Mouse (Mus musculus) hindbrain, embryonic 10.5 days (tissue): ENCODE data around the gene Plcb4. TPM values are rescaled to one million over a fixed set of nuclear protein-coding genes. Genes with fewer than 3 reads are reported as not detected.

ENCODE experiments used
- DNase-seq: peaks from one replicate; pipeline ENCODE4 v3.0.0-alpha.2; 2017; ENCODE audit warnings: low spot score
- H3K27ac ChIP-seq: fragments of 300-500 bp; sonication (generic); 2 replicates; pipeline ENCODE4 v1.5.1; 2016; ENCODE audit warnings: mild to moderate bottlenecking, moderate library complexity
- H3K27me3 ChIP-seq: fragments of 300-500 bp; sonication (generic); 2 replicates; pipeline ENCODE4 v1.6.1; 2016; ENCODE audit warnings: mild to moderate bottlenecking; ENCODE audit not compliant: poor library complexity, insufficient read depth, severe bottlenecking
- H3K36me3 ChIP-seq: fragments of 300-500 bp; sonication (generic); 2 replicates; pipeline ENCODE4 v1.6.1; 2016; ENCODE audit warnings: mild to moderate bottlenecking, moderate library complexity
- H3K4me1 ChIP-seq: fragments of 300-500 bp; sonication (generic); replicated peaks from 2 replicates; pipeline ENCODE4 v1.6.1; 2016; ENCODE audit warnings: mild to moderate bottlenecking
- H3K4me3 ChIP-seq: fragments of 300-500 bp; sonication (generic); 2 replicates; pipeline ENCODE4 v1.5.1; 2016; ENCODE audit warnings: mild to moderate bottlenecking, moderate library complexity
- H3K9me3 ChIP-seq: fragments of 300-500 bp; sonication (generic); 2 replicates; pipeline ENCODE4 v1.6.1; 2016; ENCODE audit warnings: mild to moderate bottlenecking, moderate library complexity
- WGBS: fragments of 180-500 bp; shearing (Covaris S2); methylation state at CpG from one replicate; pipeline ENCODE4 v1.1.7; 2016; 5-methylcytosine and 5-hydroxymethylcytosine counted together
- polyA plus RNA-seq: library from polyadenylated mRNA; unstranded; fragments of >200 nt; fragmentation: Nextera tagmentation; extraction: Ambion mirVana; gene quantifications from 2 replicates; pipeline ENCODE4 v1.2.1, GENCODE M21; 2016

Gene Plcb4
- polyA plus RNA-seq, 1 experiment from 2014 or later = 15.6 TPM

- H3K9me3 ChIP-seq = no peaks in the 10 kb centered on the region
- no peak for DNase-seq
- H3K27me3 ChIP-seq = no peaks in the 10 kb centered on the region
- no peak overlapping the region for H3K27ac ChIP-seq
- no peaks in the 10 kb centered on the region for H3K36me3 ChIP-seq
- no peak overlapping the region for H3K4me3 ChIP-seq
- 97% methylated on average over 1 of the region's 1 CpGs for WGBS
- H3K4me1 ChIP-seq = no peaks in the 10 kb centered on the region
These were observed 165.9 kb downstream of the Plcb4 start for GRCm38 (mm10) chr2:135824757-135825156.

- Histone ChIP-seq H3K36me3 (no peaks in the 10 kb centered on the region), H3K4me3 (no peak overlapping the region), H3K27ac (no peak overlapping the region), H3K27me3 (no peaks in the 10 kb centered on the region), H3K4me1 (no peaks in the 10 kb centered on the region), H3K9me3 (no peaks in the 10 kb centered on the region)
- no peak for DNase-seq
- WGBS = 94% methylated on average over 2 of the region's 2 CpGs
These were observed 166.8 kb downstream of the Plcb4 start for GRCm38 (mm10) chr2:135825645-135826044.

GRCm38 (mm10) chr2:135826616-135827360 is 168.0 kb downstream of the Plcb4 start:
- Histone ChIP-seq H3K4me1 (no peaks in the 10 kb centered on the region), H3K27me3 (no peaks in the 10 kb centered on the region), H3K36me3 (no peaks in the 10 kb centered on the region), H3K9me3 (no peaks in the 10 kb centered on the region), H3K27ac (no peak overlapping the region), H3K4me3 (no peak overlapping the region)
- WGBS = 87% methylated on average over 3 of the region's 3 CpGs
- DNase-seq = no peak

- Histone ChIP-seq H3K27ac (no peak overlapping the region), H3K27me3 (no peaks in the 10 kb centered on the region), H3K36me3 (no peaks in the 10 kb centered on the region), H3K9me3 (no peaks in the 10 kb centered on the region), H3K4me3 (no peak overlapping the region), H3K4me1 (no peaks in the 10 kb centered on the region)
- no peak for DNase-seq
- WGBS = 71% methylated on average over 2 of the region's 2 CpGs
These were observed 169.6 kb downstream of the Plcb4 start for GRCm38 (mm10) chr2:135828446-135828845.

- Histone ChIP-seq H3K36me3 (no peaks in the 10 kb centered on the region), H3K4me1 (no peaks in the 10 kb centered on the region), H3K27ac (no peak overlapping the region), H3K27me3 (no peaks in the 10 kb centered on the region), H3K9me3 (no peaks in the 10 kb centered on the region), H3K4me3 (no peak overlapping the region)
- DNase-seq = no peak
- 98% methylated on average over 3 of the region's 3 CpGs for WGBS
These were observed 174.9 kb downstream of the Plcb4 start for GRCm38 (mm10) chr2:135833743-135834142.

GRCm38 (mm10) chr2:135834435-135834834 is 175.6 kb downstream of the Plcb4 start:
- no peaks in the 10 kb centered on the region for H3K4me1 ChIP-seq
- WGBS = 87% methylated on average over 2 of the region's 2 CpGs

GRCm38 (mm10) chr2:135835911-135836310 is 177.1 kb downstream of the Plcb4 start:
- no peak for DNase-seq
- no peak overlapping the region for H3K27ac ChIP-seq
- no peak overlapping the region for H3K4me3 ChIP-seq
- 87% methylated on average over 5 of the region's 5 CpGs for WGBS
- H3K27me3 ChIP-seq = no peaks in the 10 kb centered on the region
- no peaks in the 10 kb centered on the region for H3K9me3 ChIP-seq
- H3K4me1 ChIP-seq = no peaks in the 10 kb centered on the region
- H3K36me3 ChIP-seq = no peaks in the 10 kb centered on the region

More at GRCm38 (mm10) chr2:135834435-135834834, 175.6 kb downstream of the Plcb4 start:
- Histone ChIP-seq H3K36me3 (no peaks in the 10 kb centered on the region), H3K27ac (no peak overlapping the region), H3K27me3 (no peaks in the 10 kb centered on the region), H3K9me3 (no peaks in the 10 kb centered on the region), H3K4me3 (no peak overlapping the region)
- no peak for DNase-seq

- Histone ChIP-seq H3K27ac (no peak overlapping the region), H3K4me3 (no peak overlapping the region), H3K36me3 (no peaks in the 10 kb centered on the region), H3K4me1 (no peaks in the 10 kb centered on the region), H3K27me3 (no peaks in the 10 kb centered on the region), H3K9me3 (no peaks in the 10 kb centered on the region)
- WGBS = 84% methylated on average over 3 of the region's 3 CpGs
- no peak for DNase-seq
These were observed 177.6 kb downstream of the Plcb4 start for GRCm38 (mm10) chr2:135836426-135836825.

GRCm38 (mm10) chr2:135837730-135838129 is 178.9 kb downstream of the Plcb4 start:
- Histone ChIP-seq H3K4me1 (no peaks in the 10 kb centered on the region), H3K36me3 (no peaks in the 10 kb centered on the region), H3K27ac (no peak overlapping the region), H3K9me3 (no peaks in the 10 kb centered on the region), H3K27me3 (no peaks in the 10 kb centered on the region), H3K4me3 (no peak overlapping the region)
- DNase-seq = no peak
- 76% methylated on average over 1 of the region's 1 CpGs for WGBS

- Histone ChIP-seq H3K27me3 (no peaks in the 10 kb centered on the region), H3K4me3 (no peak overlapping the region), H3K4me1 (no peaks in the 10 kb centered on the region), H3K27ac (no peak overlapping the region), H3K36me3 (no peaks in the 10 kb centered on the region), H3K9me3 (no peaks in the 10 kb centered on the region)
- DNase-seq = no peak
These were observed 179.3 kb downstream of the Plcb4 start for GRCm38 (mm10) chr2:135838135-135838534.

- Histone ChIP-seq H3K4me1 (no peaks in the 10 kb centered on the region), H3K27ac (no peak overlapping the region), H3K9me3 (no peaks in the 10 kb centered on the region), H3K27me3 (no peaks in the 10 kb centered on the region), H3K36me3 (no peaks in the 10 kb centered on the region), H3K4me3 (no peak overlapping the region)
- 79% methylated on average over 8 of the region's 8 CpGs for WGBS
- DNase-seq = no peak
These were observed 180.0 kb downstream of the Plcb4 start for GRCm38 (mm10) chr2:135838651-135839286.

GRCm38 (mm10) chr2:135843721-135844120 is 184.9 kb downstream of the Plcb4 start:
- Histone ChIP-seq H3K4me3 (no peak overlapping the region), H3K27ac (no peak overlapping the region), H3K36me3 (no peaks in the 10 kb centered on the region), H3K9me3 (no peaks in the 10 kb centered on the region), H3K27me3 (no peaks in the 10 kb centered on the region), H3K4me1 (0 out of 2 replicates have a peak, but pooled peaks cover 4% of the 10 kb centered on the region)
- WGBS = 84% methylated on average over 8 of the region's 8 CpGs
- DNase-seq = no peak

GRCm38 (mm10) chr2:135846903-135847302 is 188.1 kb downstream of the Plcb4 start:
- Histone ChIP-seq H3K9me3 (no peaks in the 10 kb centered on the region), H3K27ac (no peak overlapping the region), H3K36me3 (no peaks in the 10 kb centered on the region), H3K4me1 (0 out of 2 replicates have a peak, but pooled peaks cover 4% of the 10 kb centered on the region), H3K27me3 (no peaks in the 10 kb centered on the region), H3K4me3 (no peak overlapping the region)
- no peak for DNase-seq
- WGBS = 95% methylated on average over 3 of the region's 3 CpGs
